Mouse (Mus musculus) limb, embryonic 14.5 days (tissue): ENCODE data around the gene Mapk8ip1. TPM values are rescaled to one million over a fixed set of nuclear protein-coding genes. Genes with fewer than 3 reads are reported as not detected.

Source experiments
- ATAC-seq: fragments of 200-750 bp; cut with Nextera tagmentation; 2 replicates; pipeline ENCODE4 v1.8.0; 2017; ENCODE audit warnings: low read depth, moderate number of reproducible peaks, moderate TSS enrichment; ENCODE audit not compliant: low FRiP score
- DNase-seq: peaks from one replicate; pipeline ENCODE4 v3.0.0-alpha.2; 2015; ENCODE audit warnings: low spot score
- H3K27ac ChIP-seq: fragments of 300-500 bp; sonication (generic); replicated peaks from 2 replicates; pipeline ENCODE4 v1.5.1; 2014; ENCODE audit warnings: low read depth, mild to moderate bottlenecking, low read length, moderate library complexity, mixed read lengths
- H3K27me3 ChIP-seq: fragments of 300-500 bp; sonication (generic); 2 replicates; pipeline ENCODE4 v1.6.1; 2014; ENCODE audit warnings: low read length, mixed read lengths; ENCODE audit not compliant: control insufficient read depth, insufficient read depth
- H3K36me3 ChIP-seq: fragments of 300-500 bp; sonication (generic); 2 replicates; pipeline ENCODE4 v1.6.1; 2014; ENCODE audit warnings: mild to moderate bottlenecking, low read length, moderate library complexity, mixed read lengths; ENCODE audit not compliant: control insufficient read depth, insufficient read depth
- H3K4me1 ChIP-seq: fragments of 300-500 bp; sonication (generic); 2 replicates; pipeline ENCODE4 v1.6.1; 2014; ENCODE audit warnings: antibody characterized with exemption, low read length, mixed read lengths; ENCODE audit not compliant: control insufficient read depth, insufficient read depth
- H3K4me2 ChIP-seq: fragments of 300-500 bp; sonication (generic); replicated peaks from 2 replicates; pipeline ENCODE4 v1.6.1; 2014; ENCODE audit warnings: low read depth, mild to moderate bottlenecking, low read length, moderate library complexity; ENCODE audit not compliant: severe bottlenecking
- H3K4me3 ChIP-seq: fragments of 300-500 bp; sonication (generic); replicated peaks from 2 replicates; pipeline ENCODE4 v1.5.1; 2014; ENCODE audit warnings: low read length
- H3K9ac ChIP-seq: fragments of 300-500 bp; sonication (generic); 2 replicates; pipeline ENCODE4 v1.6.1; 2014; ENCODE audit warnings: mild to moderate bottlenecking, low read depth, low read length, moderate library complexity; ENCODE audit not compliant: severe bottlenecking
- H3K9me3 ChIP-seq: fragments of 300-500 bp; sonication (generic); 2 replicates; pipeline ENCODE4 v1.6.1; 2016; ENCODE audit warnings: low read length; ENCODE audit not compliant: control insufficient read depth
- POLR2A ChIP-seq: fragments of 200-500 bp; IDR thresholded peaks from 2 replicates; pipeline ENCODE4 v1.8.0; 2012; ENCODE audit warnings: inconsistent platforms, mild to moderate bottlenecking, moderate library complexity, borderline replicate concordance; ENCODE audit not compliant: insufficient read depth, insufficient read length; ENCODE audit errors: extremely low read depth
- WGBS: fragments of 180-500 bp; shearing (Covaris S2); extraction: QIAGEN DNeasy Blood & Tissue Kit; methylation state at CpG from one replicate; pipeline ENCODE4 v1.1.7; 2014; 5-methylcytosine and 5-hydroxymethylcytosine counted together
- polyA plus RNA-seq, 2 experiments: library from polyadenylated mRNA; depleted of rRNA in 1 of 2; stranded (reverse) in 1 of 2; unstranded in 1 of 2; fragments of >200 nt; fragmentation: Nextera tagmentation in 1 of 2; extraction: Ambion mirVana in 1 of 2; gene quantifications; 2 replicates each; pipeline versions ENCODE4 v1.2.1 to v1.2.3; 2012 to 2014

Gene Mapk8ip1
- polyA plus RNA-seq, 2 experiments, result 12.9 to 42.5 TPM

GRCm38 (mm10) chr2:92430723-92431541 lies 29.9 kb upstream of the Mapk8ip1 start:
- peak overlapping the region; percentile 20; the same call in 1 of the 2 replicates for H3K27ac ChIP-seq
- no peak for ATAC-seq
- H3K9ac ChIP-seq, result peak overlapping the region; percentile 28; the same call in 1 of the 2 replicates
- no peak for TF ChIP-seq POLR2A
- peaks cover 56% of the 10 kb centered on the region for H3K4me1 ChIP-seq
- no peaks in the 10 kb centered on the region for H3K27me3 ChIP-seq
- peaks cover 1% of the 10 kb centered on the region; the same call in 1 of the 2 replicates for H3K36me3 ChIP-seq
- no peaks in the 10 kb centered on the region for H3K9me3 ChIP-seq
- H3K4me3 ChIP-seq, result peak overlapping the region; percentile 88
- H3K4me2 ChIP-seq, result peak overlapping the region; percentile 64
- peak; percentile 59 for DNase-seq
- WGBS, result 68% methylated on average over 21 of the region's 21 CpGs

DNA sequence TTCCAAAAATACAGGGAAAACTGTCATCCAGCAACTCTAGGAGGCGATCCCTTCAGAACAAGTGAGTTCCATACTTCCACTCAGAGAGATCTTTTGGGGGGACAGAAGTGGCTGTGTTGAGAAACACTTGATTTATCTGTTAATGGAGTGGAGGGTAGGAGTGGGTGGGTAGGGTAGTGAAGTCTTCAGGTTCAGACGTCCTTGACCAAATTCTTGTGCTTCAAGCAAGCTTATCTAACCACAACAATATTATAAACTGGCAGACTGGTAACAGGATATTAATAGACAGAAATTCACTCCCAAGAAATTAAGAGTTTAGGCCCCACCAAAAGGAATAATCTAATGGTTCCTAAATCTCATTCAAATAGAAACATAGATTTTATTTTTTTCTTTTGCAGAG lies 29.0 kb upstream of the Mapk8ip1 start:
- H3K9ac ChIP-seq, result no peak overlapping the region
- H3K4me1 ChIP-seq, result peaks cover 64% of the 10 kb centered on the region
- no peaks in the 10 kb centered on the region for H3K9me3 ChIP-seq
- TF ChIP-seq POLR2A, result no peak
- no peak overlapping the region for H3K4me3 ChIP-seq
- H3K36me3 ChIP-seq, result peaks cover 9% of the 10 kb centered on the region
- ATAC-seq (no peak), DNase-seq (no peak)
- no peak overlapping the region for H3K27ac ChIP-seq
- WGBS, result 84% methylated on average over 2 of the region's 2 CpGs
- H3K4me2 ChIP-seq, result no peak overlapping the region
- H3K27me3 ChIP-seq, result no peaks in the 10 kb centered on the region

DNA sequence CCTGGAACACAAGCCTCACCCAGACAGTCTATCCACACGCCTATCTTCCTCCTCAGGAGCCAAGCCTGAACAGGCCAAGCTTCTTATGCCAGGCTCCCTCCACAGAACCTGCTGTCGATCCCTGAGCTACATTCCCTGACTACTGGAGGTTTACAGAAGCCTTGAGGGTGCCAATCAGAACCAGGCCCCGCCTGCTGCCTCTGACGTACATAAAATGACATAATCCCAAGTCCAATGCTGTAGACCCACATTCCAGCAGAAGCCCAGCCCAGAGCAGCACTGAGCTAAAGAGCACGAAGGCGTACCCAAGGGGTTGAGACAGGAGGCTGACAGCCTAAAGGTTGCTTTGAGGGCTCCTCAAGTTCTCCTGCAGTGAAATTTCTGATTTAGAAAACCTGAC lies 26.8 kb upstream of the Mapk8ip1 start:
- 38% methylated on average over 6 of the region's 6 CpGs for WGBS
- no peaks in the 10 kb centered on the region for H3K9me3 ChIP-seq
- ATAC-seq, result peak; percentile 21; the same call in 1 of the 2 replicates
- H3K9ac ChIP-seq, result no peak overlapping the region
- no peak overlapping the region for H3K4me2 ChIP-seq
- peak; percentile 70 for DNase-seq
- H3K4me1 ChIP-seq, result peaks cover 71% of the 10 kb centered on the region
- peak overlapping the region; percentile 87 for H3K27ac ChIP-seq
- peaks cover 31% of the 10 kb centered on the region for H3K36me3 ChIP-seq
- no peak for TF ChIP-seq POLR2A
- no peak overlapping the region for H3K4me3 ChIP-seq
- H3K27me3 ChIP-seq, result no peaks in the 10 kb centered on the region

DNA sequence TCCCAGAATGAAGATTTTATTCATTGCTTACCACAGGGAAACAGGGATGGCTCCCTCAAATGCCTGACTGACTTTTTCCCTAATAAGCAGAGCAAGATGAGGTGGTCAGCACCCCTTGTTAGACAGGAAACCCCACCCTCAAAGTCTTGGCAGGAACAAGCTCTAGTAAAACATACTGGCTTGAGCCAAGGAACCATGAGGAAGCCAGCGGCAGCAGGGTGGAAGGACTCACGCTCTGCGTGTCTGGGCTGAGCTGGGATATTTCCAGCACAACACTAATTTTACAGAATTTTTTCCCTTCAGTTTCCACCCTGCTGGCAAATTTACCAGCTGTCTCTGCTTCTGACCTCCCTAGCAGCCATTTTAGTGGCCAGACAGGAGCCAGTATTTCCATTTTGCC lies 25.4 kb upstream of the Mapk8ip1 start:
- peaks cover 56% of the 10 kb centered on the region for H3K4me1 ChIP-seq
- no peak overlapping the region for H3K4me3 ChIP-seq
- DNase-seq, result peak; percentile 69
- H3K27me3 ChIP-seq, result no peaks in the 10 kb centered on the region
- H3K27ac ChIP-seq, result peak overlapping the region; percentile 87
- H3K9ac ChIP-seq, result no peak overlapping the region
- H3K4me2 ChIP-seq, result no peak overlapping the region
- no peaks in the 10 kb centered on the region for H3K9me3 ChIP-seq
- ATAC-seq, result peak; percentile 29; the same call in 1 of the 2 replicates
- peaks cover 46% of the 10 kb centered on the region for H3K36me3 ChIP-seq
- TF ChIP-seq POLR2A, result no peak
- 36% methylated on average over 3 of the region's 3 CpGs for WGBS

DNA sequence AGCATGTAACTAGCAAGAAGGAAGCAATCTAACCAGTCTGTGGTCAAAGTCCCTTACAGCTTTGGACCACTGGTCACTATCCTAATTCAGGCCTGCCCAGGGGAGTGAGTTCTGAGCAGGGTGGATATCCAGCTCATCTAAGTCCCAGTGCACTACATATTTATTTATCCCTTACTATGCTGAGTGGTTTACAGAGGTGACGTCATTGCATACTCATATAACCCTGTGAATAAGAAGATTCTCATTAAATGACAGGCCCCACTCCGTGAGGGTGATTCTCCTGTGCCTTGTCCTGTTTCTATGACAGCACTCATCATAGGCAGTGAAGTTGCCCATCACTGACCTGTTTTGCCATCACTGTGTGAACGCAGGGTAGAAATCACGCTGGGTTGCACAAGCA lies 24.3 kb upstream of the Mapk8ip1 start:
- H3K9ac ChIP-seq, result no peak overlapping the region
- ATAC-seq (no peak), DNase-seq (no peak)
- peaks cover 46% of the 10 kb centered on the region for H3K4me1 ChIP-seq
- H3K36me3 ChIP-seq, result peaks cover 56% of the 10 kb centered on the region
- no peaks in the 10 kb centered on the region for H3K27me3 ChIP-seq
- no peak for TF ChIP-seq POLR2A
- H3K9me3 ChIP-seq, result no peaks in the 10 kb centered on the region
- H3K4me2 ChIP-seq, result 0 out of 2 replicates have a peak overlapping the region, but pooled peaks have one; percentile 9
- 89% methylated on average over 4 of the region's 4 CpGs for WGBS
- H3K4me3 ChIP-seq, result no peak overlapping the region
- H3K27ac ChIP-seq, result peak overlapping the region; percentile 87
